In genomic region chr4:101648745-101649144, GRCm38 (mm10) we compare ENCODE assay signal across 8 mouse cellular contexts. TPM values are rescaled to one million over a fixed set of nuclear protein-coding genes. Genes with fewer than 3 reads are reported as not detected.
DNase-seq lines count a peak whose midpoint lies in the region; ATAC-seq lines count a peak whose summit lies in the region.

No protein-coding gene starts in this region.

- peaks cover 13% of the 10 kb centered on the region for H3K4me1 ChIP-seq in heart, embryonic 16.5 days (ENCODE audit: control insufficient read depth, insufficient read depth, low read length)
- H3K4me1 ChIP-seq in hindbrain, embryonic 16.5 days (ENCODE audit: control insufficient read depth, insufficient read depth, low read depth, low read length) = peaks cover 11% of the 10 kb centered on the region
- peaks cover 21% of the 10 kb centered on the region for H3K4me1 ChIP-seq in midbrain, embryonic 13.5 days (replicated peaks)

- H3K27ac ChIP-seq in heart, embryonic 16.5 days (ENCODE audit: low read length) = peak overlapping the region; percentile 97
- no peak overlapping the region; the same call in 1 of the 2 replicates for H3K27ac ChIP-seq in hindbrain, embryonic 16.5 days (ENCODE audit: low read depth, low read length)
- no peak overlapping the region for H3K27ac ChIP-seq in midbrain, embryonic 13.5 days

- ATAC-seq in heart, embryonic 16.5 days (replicated peaks; ENCODE audit: extremely low read depth, insufficient read depth, low FRiP score) = no peak
- ATAC-seq in hindbrain, embryonic 16.5 days = no peak
- no peak for ATAC-seq in midbrain, embryonic 13.5 days

- no peaks in the 10 kb centered on the region for H3K27me3 ChIP-seq in heart, embryonic 16.5 days (ENCODE audit: control insufficient read depth, insufficient read depth, low read length)
- no peaks in the 10 kb centered on the region for H3K27me3 ChIP-seq in hindbrain, embryonic 16.5 days (replicated peaks; ENCODE audit: control insufficient read depth, insufficient read depth, low read length)
- H3K27me3 ChIP-seq in midbrain, embryonic 13.5 days = no peaks in the 10 kb centered on the region

- H3K4me3 ChIP-seq in heart, embryonic 16.5 days (ENCODE audit: low read length) = peak overlapping the region; percentile 96
- H3K4me3 ChIP-seq in hindbrain, embryonic 16.5 days (ENCODE audit: low read length) = peak overlapping the region; percentile 91
- peak overlapping the region; percentile 83 for H3K4me3 ChIP-seq in midbrain, embryonic 13.5 days (replicated peaks)

- H3K9ac ChIP-seq in heart, embryonic 16.5 days (ENCODE audit: low read length) = peak overlapping the region; percentile 99
- H3K9ac ChIP-seq in hindbrain, embryonic 16.5 days (ENCODE audit: low read depth, low read length) = no peak overlapping the region
- H3K9ac ChIP-seq in midbrain, embryonic 13.5 days (replicated peaks) = peak overlapping the region; percentile 88; the same call in 1 of the 2 replicates

- 58% methylated on average over 1 of the region's 1 CpGs for WGBS in heart, embryonic 16.5 days
- 83% methylated on average over 1 of the region's 1 CpGs for WGBS in hindbrain, embryonic 16.5 days
- 85% methylated on average over 1 of the region's 1 CpGs for WGBS in midbrain, embryonic 13.5 days

- peak overlapping the region; percentile 81 for H3K4me2 ChIP-seq in heart, embryonic 16.5 days (ENCODE audit: low read depth, low read length)
- peak overlapping the region; percentile 63 for H3K4me2 ChIP-seq in hindbrain, embryonic 16.5 days (ENCODE audit: low read length)
- H3K4me2 ChIP-seq in midbrain, embryonic 13.5 days (replicated peaks) = peak overlapping the region; percentile 56

- H3K36me3 ChIP-seq in heart, embryonic 16.5 days (ENCODE audit: control insufficient read depth, insufficient read depth) = no peaks in the 10 kb centered on the region
- H3K36me3 ChIP-seq in hindbrain, embryonic 16.5 days (ENCODE audit: control insufficient read depth, insufficient read depth, low read length) = no peaks in the 10 kb centered on the region
- H3K36me3 ChIP-seq in midbrain, embryonic 13.5 days = 0 out of 2 replicates have a peak, but pooled peaks cover 4% of the 10 kb centered on the region

- no peak for DNase-seq in heart, postnatal 25 days (ENCODE audit: low spot score)
- peak; percentile 41 for DNase-seq in NIH3T3 (ENCODE audit: low read depth)
- no peak for DNase-seq in cerebellum, adult 8-10 months
- DNase-seq in embryo, embryonic 10 days (ENCODE audit: low spot score) = no peak
- no peak for DNase-seq in cerebellum, adult 11 months

- intact Hi-C loops in heart, postnatal 25 days (cut with DNase I) = loop anchor here (5.0 kb wide), 1 partner anchor 291 kb away; no protein-coding TSS in a partner anchor

- H3K9me3 ChIP-seq in heart, embryonic 16.5 days (replicated peaks; ENCODE audit: control insufficient read depth, low read length) = no peaks in the 10 kb centered on the region
- no peaks in the 10 kb centered on the region for H3K9me3 ChIP-seq in hindbrain, embryonic 16.5 days (ENCODE audit: control insufficient read depth, low read length)
- no peaks in the 10 kb centered on the region for H3K9me3 ChIP-seq in midbrain, embryonic 13.5 days

RNA-seq across cellular contexts. Expression of gene Leprot, which starts 1.2 kb away (rescaled TPM):
- 79.0 and 80.8 TPM in 2 replicates for polyA plus RNA-seq in heart, embryonic 16.5 days (2015; fragmentation: Nextera tagmentation; extraction: Ambion mirVana)
- 10 to 100 TPM; 24.5 to 28.1 TPM for total RNA-seq in heart, postnatal 25 days (2021)
- 89.6 and 96.6 TPM in 2 replicates for polyA plus RNA-seq in hindbrain, embryonic 16.5 days (2015; fragmentation: Nextera tagmentation; extraction: Ambion mirVana)
- 94.2 and 94.8 TPM in 2 replicates for polyA plus RNA-seq in midbrain, embryonic 13.5 days (2015; fragmentation: Nextera tagmentation; extraction: Ambion mirVana)
